Mouse (Mus musculus): ENCODE results near the gene Gabbr1.

- TF ChIP-seq POLR2A (IDR thresholded peaks at IDR 0.05; ENCODE audit: extremely low read depth, insufficient read depth, low read length): no peak
- no peak for TF ChIP-seq CTCF (IDR thresholded peaks at IDR 0.05; ENCODE audit: extremely low read depth, insufficient read depth, low read length)
These were observed 22.1 kb downstream of the Gabbr1 start for GRCm38 (mm10) chr17:37067861-37068260.
